Mouse (Mus musculus) ES-Bruce4 (cell line): ENCODE measurements at regions not wholly inside any gene's neighbourhood (a gene's known extent, or its start where the extent isn't known, plus 50 kb on each side); places are given as distances from the start of the nearest gene placed in this dataset.

Source experiments
- CTCF ChIP-seq: IDR thresholded peaks from one replicate; pipeline ENCODE4 v1.8.1; 2011; ENCODE audit warnings: low read depth, low read length
- POLR2A ChIP-seq: IDR thresholded peaks from one replicate; pipeline ENCODE4 v1.8.1; 2011; ENCODE audit warnings: low read length; ENCODE audit not compliant: insufficient read depth

- TF ChIP-seq POLR2A (no peak), CTCF (no peak)
Observed at GRCm38 (mm10) chr17:9268776-9269175, 153.1 kb upstream of the Gm17728 start.
